Mouse (Mus musculus) E14TG2a.4 (cell line): ENCODE measurements around the gene Fignl1.
A peak's percentile ranks its signal among the peaks of the same experiment; 100 is the strongest.

ENCODE experiments used
- H3K27me3 ChIP-seq: 2 replicates; pipeline ENCODE4 v1.6.1; 2014; ENCODE audit warnings: low read length, control low read depth; ENCODE audit not compliant: insufficient read depth
- H3K36me3 ChIP-seq: 2 replicates; pipeline ENCODE4 v1.6.1; 2014; ENCODE audit warnings: low read length, control low read depth; ENCODE audit not compliant: insufficient read depth
- H3K4me1 ChIP-seq: replicated peaks from 2 replicates; pipeline ENCODE4 v1.6.1; 2014; ENCODE audit warnings: low read depth, low read length, control low read depth
- H3K4me3 ChIP-seq: replicated peaks from 2 replicates; pipeline ENCODE4 v1.5.1; 2014; ENCODE audit warnings: mild to moderate bottlenecking, low read length
- H3K9me3 ChIP-seq: 2 replicates; pipeline ENCODE4 v1.6.1; 2014; ENCODE audit warnings: low read length, control low read depth
- CTCF ChIP-seq: conservative IDR thresholded peaks from 2 replicates; pipeline ENCODE4 v1.5.1; 2014; ENCODE audit warnings: low read length
- NANOG ChIP-seq: IDR thresholded peaks from 2 replicates; pipeline ENCODE4 v1.6.1; 2014; ENCODE audit warnings: borderline replicate concordance, low read length, mixed read lengths
- POU5F1 ChIP-seq: IDR thresholded peaks from 2 replicates; pipeline ENCODE4 v1.6.1; 2014; ENCODE audit warnings: low read length, borderline replicate concordance

The Fignl1 gene

DNA sequence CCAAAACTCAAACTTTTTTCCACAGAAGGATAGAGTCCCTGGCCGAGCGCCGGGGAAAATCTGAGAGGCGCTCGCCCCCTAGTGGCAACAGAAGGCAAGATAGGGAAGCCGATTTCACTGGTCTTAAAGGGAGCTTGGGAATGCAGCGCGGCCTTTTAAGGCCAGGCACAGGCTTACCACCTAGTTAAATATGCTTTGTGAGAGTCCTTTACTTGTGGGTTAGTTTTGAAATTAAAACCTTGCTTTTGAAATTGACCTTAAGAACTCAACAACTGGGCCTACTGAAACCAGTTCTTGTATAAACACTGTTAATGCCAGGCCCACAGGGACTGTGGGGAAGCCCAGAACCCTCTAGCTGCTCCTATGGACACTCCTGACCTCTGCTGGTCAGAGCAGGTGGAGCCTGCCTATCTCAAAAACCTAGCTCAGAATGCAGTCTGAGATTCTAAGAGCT, 20.2 kb downstream of the Fignl1 start:
- Histone ChIP-seq H3K27me3 (peaks cover 11% of the 10 kb centered on the region), H3K9me3 (0 out of 2 replicates have a peak, but pooled peaks cover 3% of the 10 kb centered on the region), H3K4me1 (no peaks in the 10 kb centered on the region), H3K4me3 (no peak overlapping the region), H3K36me3 (no peaks in the 10 kb centered on the region)
- TF ChIP-seq POU5F1 (no peak), CTCF (peak; percentile 52), NANOG (no peak)

DNA sequence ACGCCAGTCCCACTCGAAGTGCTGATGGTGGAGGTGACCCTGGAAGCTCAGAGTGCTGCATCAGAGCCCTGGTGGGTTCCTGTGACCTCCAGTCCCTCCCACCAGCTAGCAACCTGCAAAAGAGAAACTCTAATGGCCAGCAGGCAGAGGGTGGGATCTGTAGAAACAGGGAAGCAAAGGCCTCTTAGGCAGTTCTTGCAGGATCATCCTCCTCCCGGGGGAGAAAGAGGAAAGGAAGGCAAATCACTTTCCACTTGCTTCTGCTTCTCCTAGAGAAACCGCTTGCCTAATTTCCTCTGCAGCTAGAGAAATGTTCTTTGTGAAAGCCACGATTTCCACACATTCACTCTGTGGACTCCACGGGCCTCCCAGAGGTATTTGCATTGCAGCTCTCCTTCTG, 23.3 kb downstream of the Fignl1 start:
- H3K4me1 ChIP-seq, result no peaks in the 10 kb centered on the region
- TF ChIP-seq POU5F1, result no peak
- no peak for TF ChIP-seq NANOG
- TF ChIP-seq CTCF, result no peak
- no peak overlapping the region for H3K4me3 ChIP-seq
- H3K9me3 ChIP-seq, result 0 out of 2 replicates have a peak, but pooled peaks cover 3% of the 10 kb centered on the region
- H3K27me3 ChIP-seq, result peaks cover 11% of the 10 kb centered on the region
- H3K36me3 ChIP-seq, result no peaks in the 10 kb centered on the region

DNA sequence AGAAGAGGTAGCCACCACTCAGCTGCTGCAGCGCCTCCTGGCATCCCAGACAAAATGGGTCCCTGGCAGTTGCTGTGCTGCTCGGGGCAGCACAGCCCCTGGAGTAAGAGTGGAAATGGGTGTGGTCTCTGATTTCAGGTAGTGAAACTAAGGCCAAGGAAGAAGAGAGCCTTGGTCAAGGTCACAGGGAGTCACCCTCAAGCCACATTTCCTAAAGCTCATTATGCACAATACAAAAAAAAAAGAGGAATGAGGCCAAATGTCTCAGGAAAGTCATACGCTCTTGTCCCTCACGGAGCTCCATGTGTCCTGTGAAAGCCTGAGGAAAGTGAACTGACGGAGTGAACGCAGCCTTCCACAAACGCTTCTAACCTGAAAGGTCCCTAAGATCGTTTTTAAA, 27.0 kb downstream of the Fignl1 start:
- Histone ChIP-seq H3K4me1 (no peaks in the 10 kb centered on the region), H3K36me3 (no peaks in the 10 kb centered on the region), H3K9me3 (0 out of 2 replicates have a peak, but pooled peaks cover 3% of the 10 kb centered on the region), H3K27me3 (peaks cover 20% of the 10 kb centered on the region), H3K4me3 (no peak overlapping the region)
- no peak for TF ChIP-seq POU5F1
- TF ChIP-seq NANOG, result no peak
- no peak for TF ChIP-seq CTCF

DNA sequence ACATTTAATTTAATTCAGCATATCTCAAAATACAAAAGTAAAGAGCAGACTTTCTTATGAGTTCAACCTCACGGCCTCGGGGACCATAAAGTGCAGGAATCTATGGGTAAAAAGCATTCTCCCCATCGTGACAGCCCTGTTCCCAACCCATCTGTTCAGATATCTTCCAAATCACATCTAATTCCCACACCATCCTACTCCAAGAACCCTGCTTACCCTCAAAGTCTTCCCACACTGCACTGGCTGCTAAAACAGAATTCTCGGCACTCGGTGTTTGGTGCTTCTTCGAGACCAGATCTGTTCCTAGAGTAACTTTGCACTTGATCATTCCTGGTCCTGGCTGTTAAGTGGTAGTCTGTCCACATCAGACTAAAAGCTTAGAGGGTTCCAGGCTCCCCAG, 30.4 kb downstream of the Fignl1 start:
- H3K9me3 ChIP-seq, result no peaks in the 10 kb centered on the region
- peaks cover 28% of the 10 kb centered on the region for H3K27me3 ChIP-seq
- H3K36me3 ChIP-seq, result no peaks in the 10 kb centered on the region
- TF ChIP-seq NANOG (no peak), CTCF (no peak), POU5F1 (no peak)
- no peaks in the 10 kb centered on the region for H3K4me1 ChIP-seq
- no peak overlapping the region for H3K4me3 ChIP-seq

DNA sequence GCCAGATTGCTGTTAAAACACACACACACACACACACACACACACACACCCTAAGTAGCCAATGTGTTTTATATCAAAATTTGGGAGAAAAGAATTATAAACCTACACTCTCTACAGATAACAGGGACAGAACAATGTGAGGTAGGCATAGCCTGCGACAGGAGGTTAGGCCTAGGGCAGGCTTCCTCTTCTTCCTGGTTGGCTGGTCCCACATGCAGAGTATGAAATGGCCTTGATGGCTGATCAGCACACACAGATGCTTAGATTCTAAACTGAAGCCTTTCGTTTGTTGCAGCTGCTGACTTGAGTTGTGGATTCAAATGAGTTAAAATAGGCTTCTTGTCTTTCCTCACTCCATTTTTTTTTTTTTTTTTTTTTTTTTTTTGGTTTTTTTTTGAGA, 31.0 kb downstream of the Fignl1 start:
- Histone ChIP-seq H3K36me3 (no peaks in the 10 kb centered on the region), H3K27me3 (peaks cover 33% of the 10 kb centered on the region), H3K4me1 (no peaks in the 10 kb centered on the region), H3K4me3 (no peak overlapping the region), H3K9me3 (no peaks in the 10 kb centered on the region)
- TF ChIP-seq POU5F1 (no peak), NANOG (no peak), CTCF (no peak)

- Histone ChIP-seq H3K4me3 (no peak overlapping the region), H3K4me1 (no peaks in the 10 kb centered on the region), H3K36me3 (no peaks in the 10 kb centered on the region), H3K9me3 (no peaks in the 10 kb centered on the region), H3K27me3 (peaks cover 33% of the 10 kb centered on the region)
- TF ChIP-seq CTCF, result no peak
- no peak for TF ChIP-seq NANOG
- TF ChIP-seq POU5F1, result no peak
These were observed 31.5 kb downstream of the Fignl1 start for GRCm38 (mm10) chr11:11777246-11777645.

GRCm38 (mm10) chr11:11776822-11777174, 32.0 kb downstream of the Fignl1 start:
- no peaks in the 10 kb centered on the region for H3K4me1 ChIP-seq
- no peaks in the 10 kb centered on the region for H3K36me3 ChIP-seq
- no peak overlapping the region for H3K4me3 ChIP-seq
- no peaks in the 10 kb centered on the region for H3K9me3 ChIP-seq
- TF ChIP-seq CTCF, result no peak
- no peak for TF ChIP-seq POU5F1
- TF ChIP-seq NANOG, result no peak
- H3K27me3 ChIP-seq, result peaks cover 37% of the 10 kb centered on the region

DNA sequence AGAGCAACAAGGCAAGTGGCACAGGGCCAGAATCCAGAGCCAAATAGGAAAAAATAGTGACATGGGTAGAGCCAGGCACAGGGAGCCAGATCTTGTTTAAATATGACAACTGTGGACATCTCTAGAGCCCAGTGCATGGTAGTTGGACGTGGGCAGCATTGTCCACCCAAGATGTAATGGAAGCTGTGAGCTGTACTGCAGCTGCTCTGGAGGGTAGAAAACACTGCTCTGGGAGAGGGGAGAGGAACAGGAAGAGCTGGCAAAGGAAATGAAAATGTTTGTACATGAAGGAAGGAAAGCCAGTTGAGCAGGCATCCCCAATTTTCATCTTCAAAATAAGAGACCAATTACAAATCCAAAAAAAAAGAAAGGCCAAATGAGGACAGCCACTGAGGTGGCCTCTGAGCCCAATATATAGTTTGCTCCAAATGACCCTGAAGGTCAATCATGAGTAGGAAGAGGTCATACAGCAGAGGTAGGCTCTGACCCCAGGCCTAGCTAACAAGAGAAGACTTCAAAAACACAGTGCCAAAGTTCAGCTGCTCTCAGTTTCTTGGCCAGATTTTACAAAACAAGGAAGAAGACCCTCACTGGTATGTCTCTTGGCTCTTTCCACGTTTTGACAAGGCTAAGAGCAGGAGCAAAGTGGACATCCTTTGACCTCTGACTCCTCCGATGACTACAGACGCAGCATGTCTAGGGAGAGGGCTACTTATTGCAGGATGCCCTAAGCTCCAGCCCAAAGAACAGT, 32.5 kb downstream of the Fignl1 start:
- Histone ChIP-seq H3K27me3 (peaks cover 37% of the 10 kb centered on the region), H3K36me3 (no peaks in the 10 kb centered on the region), H3K4me3 (no peak overlapping the region), H3K9me3 (no peaks in the 10 kb centered on the region), H3K4me1 (no peaks in the 10 kb centered on the region)
- TF ChIP-seq POU5F1 (no peak), CTCF (no peak), NANOG (no peak)
